Mouse (Mus musculus): ENCODE measurements around the gene Gm38431. TPM values are rescaled to one million over a fixed set of nuclear protein-coding genes. Genes with fewer than 3 reads are reported as not detected.

Gm38431 gene
- total RNA-seq, 2 experiments from 2014 or later = 0.51 to 1.9 TPM

GRCm38 (mm10) chr9:21027774-21028290 is 64.0 kb downstream of the Gm38431 start:
- intact Hi-C loops (cut with DNase I) = loop anchor here (2.0 kb wide), 1 partner anchor 13 kb away; the partner anchor contains the start of gene Icam1
- DNase-seq = no peak

GRCm38 (mm10) chr9:21026849-21027248 is 64.9 kb downstream of the Gm38431 start:
- DNase-seq = no peak
- intact Hi-C loops (cut with DNase I) = no loop called here

GRCm38 (mm10) chr9:21025258-21025810 is 66.5 kb downstream of the Gm38431 start:
- no peak for DNase-seq
- intact Hi-C loops (cut with DNase I) = no loop called here

GRCm38 (mm10) chr9:21022726-21023125 is 69.1 kb downstream of the Gm38431 start:
- no peak for DNase-seq
- intact Hi-C loops (cut with DNase I) = no loop called here

GRCm38 (mm10) chr9:21022288-21022687 is 69.5 kb downstream of the Gm38431 start:
- intact Hi-C loops (cut with DNase I) = no loop called here
- DNase-seq = no peak

GRCm38 (mm10) chr9:21021363-21021762 is 70.4 kb downstream of the Gm38431 start:
- no peak for DNase-seq
- intact Hi-C loops (cut with DNase I) = no loop called here

GRCm38 (mm10) chr9:21018600-21018999 is 73.2 kb downstream of the Gm38431 start:
- intact Hi-C loops (cut with DNase I) = no loop called here

More at GRCm38 (mm10) chr9:21018600-21018999, 73.2 kb downstream of the Gm38431 start:
- no peak for DNase-seq

Small RNA genes lying within 50 kb of the gene (microRNA-seq; reads per million reads assigned to microRNA genes)
- gene Mir1900 (ENCODE audit: borderline number of aligned reads in 2 of 2) (0 reads per million in 2 experiments), gene Mir7082 (ENCODE audit: borderline number of aligned reads in 2 of 2) (0 reads per million in 2 experiments)

Other genes with a start within 250 kb of the Gm38431 start
- gene A230050P20Rik, start 223.4 kb downstream of the Gm38431 start, total RNA-seq (2021) = 1 to 10 TPM; 4.2 to 4.6 TPM
- 1 to 10 TPM; 3.9 to 4.0 TPM for gene Angptl6, start 212.3 kb downstream of the Gm38431 start, total RNA-seq (2021)
- gene Ppan, start 203.8 kb downstream of the Gm38431 start, total RNA-seq (2021) = 1 to 10 TPM; 5.8 to 8.7 TPM
- 100 to 1,000 TPM; 104 to 117 TPM for gene Eif3g, start 193.4 kb downstream of the Gm38431 start, total RNA-seq (2021)
- gene Dnmt1, start 132.1 kb downstream of the Gm38431 start, total RNA-seq (2021) = 10 to 100 TPM; 13.0 to 13.6 TPM
- gene S1pr2, start 115.2 kb downstream of the Gm38431 start, total RNA-seq (2021) = 1 to 10 TPM; 3.9 to 5.1 TPM
- 100 to 1,000 TPM; 139 to 148 TPM for gene Mrpl4, start 89.3 kb downstream of the Gm38431 start, total RNA-seq (2021)
- gene Icam1, start 76.0 kb downstream of the Gm38431 start, total RNA-seq (2021) = 1 to 10 TPM; 8.5 to 9.9 TPM
- 1 to 10 TPM in 1 of 2 experiments, under 1 TPM in 1; 0.65 to 1.1 TPM for gene Icam4, start 62.6 kb downstream of the Gm38431 start, total RNA-seq (2021)
- not detected for gene Icam5, start 59.9 kb downstream of the Gm38431 start, total RNA-seq (2021)
- gene Zglp1, start 24.9 kb downstream of the Gm38431 start, total RNA-seq (2021) = not detected
- gene Gm49373, start 18.9 kb downstream of the Gm38431 start, total RNA-seq (2021) = under 1 TPM; 0.17 to 0.33 TPM
- gene Fdx1l, start 18.4 kb downstream of the Gm38431 start, total RNA-seq (2021) = 10 to 100 TPM; 34.7 to 38.7 TPM
- 10 to 100 TPM; 25.1 to 27.7 TPM for gene Raver1, start within 50 bp of the Gm38431 start, total RNA-seq (2021)
- gene Tyk2, start 39.2 kb upstream of the Gm38431 start, total RNA-seq (2021) = 1 to 10 TPM; 8.2 to 9.6 TPM
- 100 to 1,000 TPM; 157 to 165 TPM for gene Cdc37, start 58.0 kb upstream of the Gm38431 start, total RNA-seq (2021)
- 10 to 100 TPM; 45.9 to 52.0 TPM for gene Pde4a, start 73.7 kb upstream of the Gm38431 start, total RNA-seq (2021)
- gene Keap1, start 147.4 kb upstream of the Gm38431 start, total RNA-seq (2021) = 10 to 100 TPM; 41.9 to 43.1 TPM
- 1 to 10 TPM in 1 of 2 experiments, under 1 TPM in 1; 0.69 to 1.1 TPM for gene S1pr5, start 156.4 kb upstream of the Gm38431 start, total RNA-seq (2021)
- gene Atg4d, start 173.3 kb upstream of the Gm38431 start, total RNA-seq (2021) = 10 to 100 TPM; 78.0 to 99.6 TPM
- 10 to 100 TPM; 16.5 to 18.0 TPM for gene Kri1, start 196.0 kb upstream of the Gm38431 start, total RNA-seq (2021)
- 10 to 100 TPM; 15.9 to 18.4 TPM for gene Cdkn2d, start 199.4 kb upstream of the Gm38431 start, total RNA-seq (2021)
- not detected for gene Ap1m2, start 220.3 kb upstream of the Gm38431 start, total RNA-seq (2021)
- gene Slc44a2, start 228.7 kb upstream of the Gm38431 start, total RNA-seq (2021) = 100 to 1,000 TPM; 118 to 124 TPM